Mouse (Mus musculus) activated CD4-positive, CD25-positive, alpha-beta regulatory T cell, adult 4 months (primary cell): ENCODE data around the gene Sspo. TPM values are rescaled to one million over a fixed set of nuclear protein-coding genes. Genes with fewer than 3 reads are reported as not detected.

Experiments
- ATAC-seq: one replicate; pipeline ENCODE4 v1.8.0; 2017
- polyA plus RNA-seq, 2 experiments: library from polyadenylated mRNA; unstranded; fragments of 100-300 nt; shearing (Covaris generic); gene quantifications; one replicate each; pipeline ENCODE4 v1.2.1; 2017

Gene Sspo
- polyA plus RNA-seq, 2 experiments from 2014 or later: 0.04 to 0.55 TPM

GRCm38 (mm10) chr6:48540721-48541120, 92.7 kb downstream of the Sspo start:
- no peak for ATAC-seq

- no peak for ATAC-seq
Observed at GRCm38 (mm10) chr6:48541560-48542450, 93.8 kb downstream of the Sspo start.

- no peak for ATAC-seq
Observed at GRCm38 (mm10) chr6:48542631-48543030, 94.6 kb downstream of the Sspo start.

- ATAC-seq: no peak
Observed at GRCm38 (mm10) chr6:48545251-48545650, 97.2 kb downstream of the Sspo start.

- ATAC-seq: no peak
Observed at GRCm38 (mm10) chr6:48546271-48546670, 98.2 kb downstream of the Sspo start.

GRCm38 (mm10) chr6:48546858-48547257, 98.8 kb downstream of the Sspo start:
- no peak for ATAC-seq

GRCm38 (mm10) chr6:48548314-48548713, 100.3 kb downstream of the Sspo start:
- no peak for ATAC-seq

Other genes starting within 250 kb of the Sspo start
- 10 to 100 TPM in 1 of 2 experiments, 1 to 10 TPM in 1; 9.8 to 11.1 TPM for gene Krba1, start 52.6 kb upstream of the Sspo start, polyA plus RNA-seq
- gene Zfp467, start 2.4 kb upstream of the Sspo start, polyA plus RNA-seq: 1 to 10 TPM; 7.4 to 9.7 TPM
- gene Atp6v0e2, start 89.4 kb downstream of the Sspo start, polyA plus RNA-seq: not detected
- 10 to 100 TPM; 35.8 to 39.8 TPM for gene Lrrc61, start 106.6 kb downstream of the Sspo start, polyA plus RNA-seq
- under 1 TPM in 1 of 2 experiments, not detected in 1; 0.83 TPM for gene Rarres2, start 124.6 kb downstream of the Sspo start, polyA plus RNA-seq
- gene Gm45021, start 141.4 kb downstream of the Sspo start, polyA plus RNA-seq: not detected
- gene Repin1, start 145.7 kb downstream of the Sspo start, polyA plus RNA-seq: 1 to 10 TPM; 2.1 to 3.3 TPM
- not detected for gene Gm44965, start 145.7 kb downstream of the Sspo start, polyA plus RNA-seq
- 1 to 10 TPM; 4.8 to 6.1 TPM for gene Zfp775, start 153.8 kb downstream of the Sspo start, polyA plus RNA-seq
- 1 to 10 TPM; 1.2 to 1.7 TPM for gene AI854703, start 178.5 kb downstream of the Sspo start, polyA plus RNA-seq
- 100 to 1,000 TPM in 1 of 2 experiments, 10 to 100 TPM in 1; 97.4 to 135 TPM for gene Gimap8, start 199.0 kb downstream of the Sspo start, polyA plus RNA-seq
- gene Gimap9, start 227.9 kb downstream of the Sspo start, polyA plus RNA-seq: 100 to 1,000 TPM; 237 to 239 TPM
- gene Gimap4, start 236.3 kb downstream of the Sspo start, polyA plus RNA-seq: 1,000 to 10,000 TPM; 1,705 to 1,816 TPM